Mouse (Mus musculus) limb, embryonic 15.5 days (tissue): Measurements from ENCODE around the gene Smyd3. TPM values are rescaled to one million over a fixed set of nuclear protein-coding genes. Genes with fewer than 3 reads are reported as not detected.

Experiments used
- ATAC-seq: fragments of 200-750 bp; cut with Nextera tagmentation; 2 replicates; pipeline ENCODE4 v1.8.0; 2017; ENCODE audit warnings: low read depth, moderate TSS enrichment; ENCODE audit not compliant: insufficient number of reproducible peaks, low FRiP score, low TSS enrichment
- H3K27ac ChIP-seq: fragments of 300-500 bp; sonication (generic); 2 replicates; pipeline ENCODE4 v1.5.1; 2015; ENCODE audit warnings: moderate library complexity, mild to moderate bottlenecking, inconsistent platforms
- H3K27me3 ChIP-seq: fragments of 300-500 bp; sonication (generic); 2 replicates; pipeline ENCODE4 v1.6.1; 2015; ENCODE audit warnings: inconsistent platforms
- H3K36me3 ChIP-seq: fragments of 300-500 bp; sonication (generic); 2 replicates; pipeline ENCODE4 v1.6.1; 2015; ENCODE audit warnings: inconsistent platforms
- H3K4me1 ChIP-seq: fragments of 300-500 bp; sonication (generic); 2 replicates; pipeline ENCODE4 v1.6.1; 2015; ENCODE audit warnings: inconsistent platforms
- H3K4me2 ChIP-seq: fragments of 300-500 bp; sonication (generic); 2 replicates; pipeline ENCODE4 v1.6.1; 2015; ENCODE audit warnings: mild to moderate bottlenecking, inconsistent platforms
- H3K4me3 ChIP-seq: fragments of 300-500 bp; sonication (generic); 2 replicates; pipeline ENCODE4 v1.5.1; 2015; ENCODE audit warnings: mild to moderate bottlenecking, inconsistent platforms
- H3K9ac ChIP-seq: fragments of 300-500 bp; sonication (generic); 2 replicates; pipeline ENCODE4 v1.6.1; 2015; ENCODE audit warnings: inconsistent platforms
- H3K9me3 ChIP-seq: fragments of 300-500 bp; sonication (generic); 2 replicates; pipeline ENCODE4 v1.6.1; 2016; ENCODE audit warnings: inconsistent platforms
- WGBS: fragments of 180-500 bp; shearing (Covaris S2); methylation state at CpG from one replicate; pipeline ENCODE4 v1.1.7; 2015; 5-methylcytosine and 5-hydroxymethylcytosine counted together
- polyA plus RNA-seq: library from polyadenylated mRNA; unstranded; fragments of >200 nt; fragmentation: Nextera tagmentation; extraction: Ambion mirVana; gene quantifications from 2 replicates; pipeline ENCODE4 v1.2.1, GENCODE M21; 2015

Smyd3 gene
- polyA plus RNA-seq, 1 experiment from 2014 or later, result 19.2 TPM

- ATAC-seq, result no peak
- Histone ChIP-seq H3K4me2 (no peak overlapping the region), H3K9ac (no peak overlapping the region), H3K36me3 (no peaks in the 10 kb centered on the region), H3K9me3 (no peaks in the 10 kb centered on the region), H3K27me3 (no peaks in the 10 kb centered on the region), H3K27ac (no peak overlapping the region), H3K4me3 (no peak overlapping the region), H3K4me1 (peaks cover 3% of the 10 kb centered on the region; the same call in 1 of the 2 replicates)
- WGBS, result 65% methylated on average over 7 of the region's 7 CpGs
These were observed 5.9 kb downstream of the Smyd3 start for GRCm38 (mm10) chr1:179511895-179512294.

DNA sequence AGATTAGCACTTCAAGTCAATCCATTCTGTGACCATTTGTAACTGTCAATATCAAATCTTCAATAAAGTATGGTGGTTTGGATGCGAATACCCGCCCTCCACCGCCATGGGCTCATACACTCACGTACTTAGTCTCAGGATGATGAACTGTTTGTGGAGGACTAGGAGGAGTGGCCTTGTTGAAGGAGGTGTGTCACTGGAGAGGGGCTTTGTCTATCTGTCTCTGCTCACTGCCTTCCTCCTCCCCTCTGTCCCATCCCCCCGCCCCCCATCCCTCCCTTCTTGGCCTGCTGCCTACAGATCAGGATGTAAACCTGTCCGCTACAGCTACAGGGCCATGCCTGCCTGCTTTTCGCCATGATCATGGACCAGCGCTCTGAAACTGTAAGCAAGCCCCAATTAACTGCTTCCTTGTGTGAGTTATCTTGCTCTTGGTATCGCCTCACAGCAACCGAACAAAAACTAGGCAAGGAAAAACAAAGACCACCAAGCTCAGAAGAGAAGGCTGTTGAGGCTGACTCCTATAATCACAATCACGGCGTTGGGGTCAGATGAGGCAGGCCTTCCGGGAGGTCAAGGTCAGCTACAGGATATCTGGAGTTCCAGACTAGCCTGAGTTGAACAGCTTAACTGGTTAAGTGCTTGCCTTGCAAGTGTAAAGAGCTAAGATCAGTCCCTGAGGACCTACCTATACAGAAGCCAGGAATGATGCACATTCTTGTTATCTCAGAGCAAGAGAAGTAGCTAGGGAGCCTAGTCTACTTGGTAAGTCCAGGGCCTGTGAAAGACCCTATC lies 7.1 kb downstream of the Smyd3 start:
- Histone ChIP-seq H3K27ac (no peak overlapping the region), H3K27me3 (no peaks in the 10 kb centered on the region), H3K36me3 (no peaks in the 10 kb centered on the region), H3K4me1 (no peaks in the 10 kb centered on the region), H3K9me3 (no peaks in the 10 kb centered on the region), H3K4me3 (no peak overlapping the region), H3K9ac (no peak overlapping the region), H3K4me2 (no peak overlapping the region)
- WGBS, result 86% methylated on average over 13 of the region's 13 CpGs
- ATAC-seq, result no peak

DNA sequence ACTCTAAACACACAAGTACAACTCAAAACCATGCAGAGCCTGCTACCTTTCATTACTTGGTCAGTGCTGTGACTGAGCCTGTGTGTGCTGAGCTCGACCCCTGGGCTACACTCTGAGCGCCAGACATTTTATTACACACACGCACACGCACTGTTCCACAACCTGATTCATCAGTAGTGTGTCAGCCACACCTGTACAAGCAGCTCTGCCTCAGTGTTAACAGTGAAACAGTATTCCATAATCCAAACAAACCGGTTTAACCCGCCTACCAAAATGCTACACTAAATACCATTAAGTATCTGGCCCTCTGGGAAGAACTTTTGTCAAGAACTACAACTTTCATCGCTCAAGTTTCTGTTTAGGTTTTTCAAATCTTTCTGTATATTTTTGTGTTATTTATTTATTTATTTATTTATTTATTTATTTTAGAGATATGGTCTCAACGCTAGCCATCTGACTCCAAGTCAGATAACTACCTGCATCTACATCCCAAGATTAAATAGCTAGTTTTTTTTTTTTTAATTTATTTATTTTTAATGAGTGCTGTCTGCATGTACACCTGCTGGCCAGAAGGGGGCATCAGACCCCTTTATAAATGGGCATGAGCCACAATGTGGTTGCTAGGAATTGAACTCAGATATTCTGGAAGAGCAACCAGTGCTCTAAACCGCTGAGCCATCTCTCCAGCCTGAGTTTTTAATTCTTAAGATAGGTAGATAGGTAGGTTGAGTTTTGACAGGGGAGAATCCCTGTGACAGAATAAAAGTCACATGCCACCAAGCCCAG lies 11.1 kb downstream of the Smyd3 start:
- no peak overlapping the region for H3K9ac ChIP-seq
- WGBS, result 55% methylated on average over 9 of the region's 9 CpGs
- H3K36me3 ChIP-seq, result no peaks in the 10 kb centered on the region
- H3K27me3 ChIP-seq, result no peaks in the 10 kb centered on the region
- no peak overlapping the region for H3K4me2 ChIP-seq
- H3K27ac ChIP-seq, result no peak overlapping the region
- H3K4me1 ChIP-seq, result no peaks in the 10 kb centered on the region
- H3K4me3 ChIP-seq, result no peak overlapping the region
- H3K9me3 ChIP-seq, result no peaks in the 10 kb centered on the region
- no peak for ATAC-seq

DNA sequence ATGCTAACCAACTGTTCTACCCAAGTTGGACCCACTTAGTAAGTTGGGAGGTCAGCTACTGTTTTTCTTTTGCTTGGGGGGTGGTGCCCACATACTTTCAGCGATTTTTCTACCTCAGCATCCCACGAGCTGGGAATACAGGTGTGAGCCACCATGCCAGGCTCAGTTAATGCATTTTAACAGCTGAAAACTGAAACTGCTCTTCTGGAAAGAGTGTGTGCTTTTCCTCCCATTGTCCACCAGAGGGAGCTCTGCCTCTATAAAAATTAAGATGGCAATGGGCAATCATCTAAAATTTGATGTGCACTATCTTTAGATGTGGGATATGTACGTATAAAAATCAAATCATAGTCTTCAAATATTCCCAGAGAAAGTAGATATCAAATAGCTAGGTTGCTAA lies 15.3 kb downstream of the Smyd3 start:
- WGBS, result 8% methylated on average over 3 of the region's 3 CpGs
- no peak for ATAC-seq
- H3K27ac ChIP-seq, result no peak overlapping the region

DNA sequence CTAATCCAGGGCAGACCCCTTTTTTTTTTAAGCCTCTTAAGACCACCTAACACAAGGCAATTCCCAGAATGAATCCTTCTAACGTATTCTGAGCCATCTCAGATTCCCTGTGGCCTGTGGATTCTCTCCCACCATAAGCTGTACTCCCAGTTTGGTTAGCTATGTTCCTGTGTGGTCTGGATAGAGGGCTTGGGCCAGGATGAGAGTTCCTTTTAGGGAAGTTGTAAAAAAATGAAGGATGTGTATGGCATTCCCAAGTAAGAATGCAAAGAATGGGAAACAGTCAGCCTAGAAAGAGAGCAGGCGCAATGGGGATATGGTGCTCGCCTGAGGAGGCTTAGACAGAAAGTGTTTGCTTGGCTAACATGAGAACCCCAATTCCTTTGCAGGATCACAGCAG lies 18.6 kb downstream of the Smyd3 start:
- no peak for ATAC-seq
- Histone ChIP-seq H3K36me3 (no peaks in the 10 kb centered on the region), H3K4me1 (no peaks in the 10 kb centered on the region), H3K4me3 (no peak overlapping the region), H3K4me2 (no peak overlapping the region), H3K27me3 (no peaks in the 10 kb centered on the region), H3K27ac (no peak overlapping the region), H3K9me3 (no peaks in the 10 kb centered on the region), H3K9ac (no peak overlapping the region)
- WGBS, result 65% methylated on average over 3 of the region's 3 CpGs

More for the DNA sequence above, 15.3 kb downstream of the Smyd3 start:
- H3K4me2 ChIP-seq, result no peak overlapping the region
- no peaks in the 10 kb centered on the region for H3K36me3 ChIP-seq
- no peaks in the 10 kb centered on the region for H3K27me3 ChIP-seq
- H3K9me3 ChIP-seq, result no peaks in the 10 kb centered on the region
- H3K9ac ChIP-seq, result no peak overlapping the region
- H3K4me1 ChIP-seq, result no peaks in the 10 kb centered on the region
- H3K4me3 ChIP-seq, result no peak overlapping the region

DNA sequence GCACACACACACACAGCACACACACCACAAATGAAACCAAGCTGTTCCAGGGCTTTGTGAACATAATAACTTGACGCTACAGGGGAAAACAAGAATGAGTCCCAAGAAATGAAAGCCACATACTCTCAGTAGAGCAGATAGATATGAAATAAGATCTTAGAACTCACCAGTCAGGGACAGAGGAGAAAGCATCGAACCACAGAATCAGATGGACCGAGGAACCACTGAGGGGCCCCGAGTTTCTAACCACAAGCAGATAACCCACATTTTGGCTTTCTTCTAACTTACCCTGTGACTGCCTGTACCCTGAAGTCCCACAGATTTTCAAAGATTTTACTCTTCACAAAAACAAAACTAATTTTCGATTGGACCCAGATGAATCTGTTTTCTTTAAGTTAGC lies 24.9 kb downstream of the Smyd3 start:
- no peak for ATAC-seq
- no peaks in the 10 kb centered on the region for H3K4me1 ChIP-seq
- no peak overlapping the region for H3K4me3 ChIP-seq
- no peaks in the 10 kb centered on the region for H3K27me3 ChIP-seq
- 71% methylated on average over 5 of the region's 5 CpGs for WGBS
- H3K9ac ChIP-seq, result no peak overlapping the region
- H3K36me3 ChIP-seq, result no peaks in the 10 kb centered on the region
- no peak overlapping the region for H3K27ac ChIP-seq
- H3K9me3 ChIP-seq, result no peaks in the 10 kb centered on the region
- no peak overlapping the region for H3K4me2 ChIP-seq

GRCm38 (mm10) chr1:179488520-179488919 lies 29.3 kb downstream of the Smyd3 start:
- H3K9ac ChIP-seq, result no peak overlapping the region
- no peaks in the 10 kb centered on the region for H3K27me3 ChIP-seq
- no peaks in the 10 kb centered on the region for H3K36me3 ChIP-seq
- no peak overlapping the region for H3K4me2 ChIP-seq
- WGBS, result 83% methylated on average over 5 of the region's 5 CpGs
- ATAC-seq, result no peak
- H3K4me3 ChIP-seq, result no peak overlapping the region
- H3K9me3 ChIP-seq, result no peaks in the 10 kb centered on the region
- no peak overlapping the region for H3K27ac ChIP-seq
- no peaks in the 10 kb centered on the region for H3K4me1 ChIP-seq

- H3K4me3 ChIP-seq, result no peak overlapping the region
- no peaks in the 10 kb centered on the region for H3K9me3 ChIP-seq
- no peak for ATAC-seq
- no peak overlapping the region for H3K4me2 ChIP-seq
- H3K27me3 ChIP-seq, result no peaks in the 10 kb centered on the region
- no peaks in the 10 kb centered on the region for H3K4me1 ChIP-seq
- H3K27ac ChIP-seq, result no peak overlapping the region
- 38% methylated on average over 5 of the region's 5 CpGs for WGBS
- H3K9ac ChIP-seq, result no peak overlapping the region
- no peaks in the 10 kb centered on the region for H3K36me3 ChIP-seq
These were observed 29.9 kb downstream of the Smyd3 start for GRCm38 (mm10) chr1:179487990-179488389.

GRCm38 (mm10) chr1:179487238-179487637 lies 30.6 kb downstream of the Smyd3 start:
- H3K27me3 ChIP-seq, result no peaks in the 10 kb centered on the region
- H3K9ac ChIP-seq, result no peak overlapping the region
- H3K27ac ChIP-seq, result no peak overlapping the region
- H3K4me1 ChIP-seq, result no peaks in the 10 kb centered on the region
- no peak for ATAC-seq
- H3K9me3 ChIP-seq, result no peaks in the 10 kb centered on the region
- H3K36me3 ChIP-seq, result no peaks in the 10 kb centered on the region
- no peak overlapping the region for H3K4me2 ChIP-seq
- 93% methylated on average over 2 of the region's 2 CpGs for WGBS
- H3K4me3 ChIP-seq, result no peak overlapping the region

DNA sequence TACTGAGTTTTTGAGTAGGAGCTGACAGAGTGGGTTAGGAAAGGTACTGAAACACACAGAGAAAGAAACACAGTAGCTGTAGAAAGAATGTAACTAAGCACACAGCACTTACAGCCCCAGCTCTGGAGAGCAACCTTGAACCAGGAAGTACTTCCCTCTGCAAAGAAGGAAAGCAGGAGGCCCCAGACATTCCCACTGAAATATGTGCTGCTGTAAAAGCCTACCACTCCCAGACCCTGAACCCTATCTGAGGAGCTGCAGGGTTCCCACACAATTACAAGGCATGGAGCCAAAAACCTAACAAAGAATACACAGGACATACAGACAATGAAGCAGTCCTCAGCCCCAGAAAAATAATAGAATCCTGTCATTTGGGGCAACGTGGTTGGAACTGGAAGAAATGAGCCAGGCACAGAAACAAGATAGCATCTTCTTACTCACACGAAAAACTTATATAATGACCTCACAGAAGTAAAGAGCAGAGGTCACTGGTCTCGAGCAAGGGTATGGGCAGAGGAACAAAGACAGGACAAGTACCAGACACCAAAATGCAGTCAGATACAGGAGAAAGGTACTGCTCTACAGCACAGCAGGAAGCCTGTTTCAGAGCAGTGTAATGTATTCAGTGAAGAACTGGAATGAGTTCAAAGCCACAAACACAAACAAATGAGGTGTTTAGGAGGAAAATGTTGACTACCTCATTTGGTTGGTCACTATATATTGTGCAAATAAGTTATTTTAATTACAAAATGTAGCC lies 31.9 kb downstream of the Smyd3 start:
- Histone ChIP-seq H3K9ac (no peak overlapping the region), H3K36me3 (no peaks in the 10 kb centered on the region), H3K27me3 (no peaks in the 10 kb centered on the region), H3K9me3 (no peaks in the 10 kb centered on the region), H3K4me1 (no peaks in the 10 kb centered on the region), H3K27ac (no peak overlapping the region), H3K4me3 (no peak overlapping the region), H3K4me2 (no peak overlapping the region)
- ATAC-seq, result no peak
- 23% methylated on average over 3 of the region's 3 CpGs for WGBS

DNA sequence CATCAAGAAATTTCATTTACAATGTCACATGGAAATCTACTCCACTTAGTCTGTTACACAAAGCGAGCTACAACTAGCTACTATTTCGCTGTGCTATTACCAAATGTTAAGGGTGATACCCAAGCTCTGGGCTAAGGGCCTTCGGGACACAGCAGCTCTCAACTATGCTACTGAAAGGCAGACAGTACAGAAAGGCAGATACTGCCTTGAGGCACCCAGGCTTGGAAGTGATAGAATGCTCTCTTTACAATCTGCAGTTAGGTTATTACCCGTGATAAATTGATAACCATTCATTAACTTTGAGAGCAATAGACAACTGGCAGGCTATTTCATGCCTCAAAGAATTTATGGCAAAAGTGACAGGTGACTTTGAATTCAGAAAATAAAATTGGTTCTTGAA lies 37.0 kb downstream of the Smyd3 start:
- H3K4me1 ChIP-seq, result no peaks in the 10 kb centered on the region
- H3K9ac ChIP-seq, result no peak overlapping the region
- no peak for ATAC-seq
- no peak overlapping the region for H3K4me2 ChIP-seq
- no peak overlapping the region for H3K4me3 ChIP-seq
- no peaks in the 10 kb centered on the region for H3K36me3 ChIP-seq
- no peak overlapping the region for H3K27ac ChIP-seq
- H3K9me3 ChIP-seq, result no peaks in the 10 kb centered on the region
- no peaks in the 10 kb centered on the region for H3K27me3 ChIP-seq
- 58% methylated on average over 4 of the region's 4 CpGs for WGBS
